Mouse (Mus musculus) hindbrain, embryonic 11.5 days (tissue): ENCODE measurements around the gene Npas1. TPM values are rescaled to one million over a fixed set of nuclear protein-coding genes. Genes with fewer than 3 reads are reported as not detected.

Experiments used
- ATAC-seq: fragments of 200-750 bp; cut with Nextera tagmentation; 2 replicates; pipeline ENCODE4 v1.8.0; 2017; ENCODE audit warnings: mild to moderate bottlenecking, moderate TSS enrichment, moderate library complexity; ENCODE audit not compliant: low FRiP score
- DNase-seq: peaks from one replicate; pipeline ENCODE4 v3.0.0-alpha.2; 2015; ENCODE audit warnings: low spot score
- H3K27ac ChIP-seq: fragments of 300-500 bp; sonication (generic); 2 replicates; pipeline ENCODE4 v1.5.1; 2014; ENCODE audit warnings: mild to moderate bottlenecking, low read depth, low read length
- H3K27me3 ChIP-seq: fragments of 300-500 bp; sonication (generic); 2 replicates; pipeline ENCODE4 v1.6.1; 2014; ENCODE audit warnings: mild to moderate bottlenecking, low read length, moderate library complexity, mixed read lengths; ENCODE audit not compliant: control insufficient read depth, insufficient read depth
- H3K36me3 ChIP-seq: fragments of 300-500 bp; sonication (generic); 2 replicates; pipeline ENCODE4 v1.6.1; 2014; ENCODE audit warnings: mild to moderate bottlenecking, low read length, moderate library complexity, mixed read lengths; ENCODE audit not compliant: control insufficient read depth, insufficient read depth
- H3K4me1 ChIP-seq: fragments of 300-500 bp; sonication (generic); replicated peaks from 2 replicates; pipeline ENCODE4 v1.6.1; 2014; ENCODE audit warnings: low read length, mixed read lengths; ENCODE audit not compliant: control insufficient read depth, insufficient read depth
- H3K4me2 ChIP-seq: fragments of 300-500 bp; sonication (generic); replicated peaks from 2 replicates; pipeline ENCODE4 v1.6.1; 2014; ENCODE audit warnings: mild to moderate bottlenecking, low read depth, low read length
- H3K4me3 ChIP-seq: fragments of 300-500 bp; sonication (generic); 2 replicates; pipeline ENCODE4 v1.5.1; 2014; ENCODE audit warnings: low read depth, low read length
- H3K9ac ChIP-seq: fragments of 300-500 bp; sonication (generic); 2 replicates; pipeline ENCODE4 v1.6.1; 2014; ENCODE audit warnings: low read depth, low read length
- H3K9me3 ChIP-seq: fragments of 300-500 bp; sonication (generic); 2 replicates; pipeline ENCODE4 v1.6.1; 2016; ENCODE audit warnings: low read length; ENCODE audit not compliant: control insufficient read depth
- WGBS: fragments of 180-500 bp; shearing (Covaris S2); extraction: QIAGEN DNeasy Blood & Tissue Kit; methylation state at CpG from one replicate; pipeline ENCODE4 v1.1.7; 2014; 5-methylcytosine and 5-hydroxymethylcytosine counted together
- polyA plus RNA-seq: library from polyadenylated mRNA; unstranded; fragments of >200 nt; fragmentation: Nextera tagmentation; extraction: Ambion mirVana; gene quantifications from 2 replicates; pipeline ENCODE4 v1.2.1, GENCODE M21; 2014

Gene Npas1
- polyA plus RNA-seq, 1 experiment from 2014 or later = 0.34 TPM

- Histone ChIP-seq H3K4me3 (no peak overlapping the region), H3K27me3 (no peaks in the 10 kb centered on the region), H3K9ac (no peak overlapping the region), H3K27ac (no peak overlapping the region), H3K9me3 (no peaks in the 10 kb centered on the region), H3K4me1 (no peaks in the 10 kb centered on the region), H3K36me3 (peaks cover 29% of the 10 kb centered on the region), H3K4me2 (no peak overlapping the region)
- ATAC-seq = no peak
- 91% methylated on average over 18 of the region's 18 CpGs for WGBS
- no peak for DNase-seq
Observed at GRCm38 (mm10) chr7:16422222-16422856, 55.2 kb downstream of the Npas1 start.

- no peak overlapping the region for H3K9ac ChIP-seq
- no peaks in the 10 kb centered on the region for H3K27me3 ChIP-seq
- no peak for ATAC-seq
- no peak overlapping the region for H3K4me3 ChIP-seq
- H3K9me3 ChIP-seq = no peaks in the 10 kb centered on the region
- no peak overlapping the region for H3K4me2 ChIP-seq
- no peaks in the 10 kb centered on the region for H3K4me1 ChIP-seq
- no peak overlapping the region for H3K27ac ChIP-seq
- WGBS = 93% methylated on average over 8 of the region's 8 CpGs
- H3K36me3 ChIP-seq = peaks cover 28% of the 10 kb centered on the region
- DNase-seq = no peak
Observed at GRCm38 (mm10) chr7:16420493-16421118, 56.9 kb downstream of the Npas1 start.

- Histone ChIP-seq H3K27me3 (no peaks in the 10 kb centered on the region), H3K27ac (no peak overlapping the region), H3K9me3 (no peaks in the 10 kb centered on the region), H3K4me2 (no peak overlapping the region), H3K4me3 (no peak overlapping the region), H3K9ac (no peak overlapping the region), H3K36me3 (peaks cover 25% of the 10 kb centered on the region), H3K4me1 (no peaks in the 10 kb centered on the region)
- WGBS = 93% methylated on average over 5 of the region's 5 CpGs
- DNase-seq (no peak), ATAC-seq (no peak)
Observed at GRCm38 (mm10) chr7:16418713-16419112, 58.8 kb downstream of the Npas1 start.

- H3K27me3 ChIP-seq = no peaks in the 10 kb centered on the region
- peaks cover 25% of the 10 kb centered on the region for H3K36me3 ChIP-seq
- H3K9me3 ChIP-seq = no peaks in the 10 kb centered on the region
- 95% methylated on average over 10 of the region's 10 CpGs for WGBS
- H3K4me2 ChIP-seq = no peak overlapping the region
- ATAC-seq = no peak
- no peak overlapping the region for H3K9ac ChIP-seq
- DNase-seq = no peak
- no peak overlapping the region for H3K4me3 ChIP-seq
- no peaks in the 10 kb centered on the region; the same call in 1 of the 2 replicates for H3K4me1 ChIP-seq
- no peak overlapping the region for H3K27ac ChIP-seq
Observed at GRCm38 (mm10) chr7:16417141-16417771, 60.3 kb downstream of the Npas1 start.

GRCm38 (mm10) chr7:16415426-16415825 lies 62.1 kb downstream of the Npas1 start:
- H3K4me2 ChIP-seq = no peak overlapping the region
- peaks cover 11% of the 10 kb centered on the region for H3K36me3 ChIP-seq
- ATAC-seq = no peak
- H3K27ac ChIP-seq = no peak overlapping the region
- WGBS = 88% methylated on average over 3 of the region's 3 CpGs
- no peaks in the 10 kb centered on the region for H3K27me3 ChIP-seq
- no peak overlapping the region for H3K4me3 ChIP-seq
- no peak overlapping the region for H3K9ac ChIP-seq
- DNase-seq = no peak
- no peaks in the 10 kb centered on the region for H3K9me3 ChIP-seq
- H3K4me1 ChIP-seq = no peaks in the 10 kb centered on the region; the same call in 1 of the 2 replicates

GRCm38 (mm10) chr7:16412930-16413329 lies 64.6 kb downstream of the Npas1 start:
- no peaks in the 10 kb centered on the region; the same call in 1 of the 2 replicates for H3K4me1 ChIP-seq
- peak overlapping the region; percentile 36; the same call in 1 of the 2 replicates for H3K27ac ChIP-seq
- H3K27me3 ChIP-seq = no peaks in the 10 kb centered on the region
- DNase-seq (no peak), ATAC-seq (no peak)
- peaks cover 3% of the 10 kb centered on the region; the same call in 1 of the 2 replicates for H3K36me3 ChIP-seq
- 0 out of 2 replicates have a peak overlapping the region, but pooled peaks have one; percentile 16 for H3K9ac ChIP-seq
- no peak overlapping the region for H3K4me2 ChIP-seq
- no peak overlapping the region for H3K4me3 ChIP-seq
- no peaks in the 10 kb centered on the region; the same call in 1 of the 2 replicates for H3K9me3 ChIP-seq
- 83% methylated on average over 2 of the region's 2 CpGs for WGBS

GRCm38 (mm10) chr7:16412220-16412896 lies 65.2 kb downstream of the Npas1 start:
- Histone ChIP-seq H3K4me2 (no peak overlapping the region), H3K27me3 (no peaks in the 10 kb centered on the region), H3K9ac (no peak overlapping the region), H3K9me3 (no peaks in the 10 kb centered on the region; the same call in 1 of the 2 replicates), H3K36me3 (peaks cover 3% of the 10 kb centered on the region; the same call in 1 of the 2 replicates), H3K4me1 (no peaks in the 10 kb centered on the region; the same call in 1 of the 2 replicates), H3K27ac (peak overlapping the region; percentile 36; the same call in 1 of the 2 replicates), H3K4me3 (no peak overlapping the region)
- 86% methylated on average over 8 of the region's 8 CpGs for WGBS
- DNase-seq = no peak
- ATAC-seq = 0 out of 2 replicates have a peak, but pooled peaks have one; percentile 19

- DNase-seq = no peak
- Histone ChIP-seq H3K9ac (no peak overlapping the region), H3K9me3 (no peaks in the 10 kb centered on the region; the same call in 1 of the 2 replicates), H3K27ac (no peak overlapping the region), H3K4me2 (no peak overlapping the region), H3K4me1 (peaks cover under 1% of the 10 kb centered on the region), H3K27me3 (no peaks in the 10 kb centered on the region), H3K4me3 (no peak overlapping the region), H3K36me3 (no peaks in the 10 kb centered on the region; the same call in 1 of the 2 replicates)
- 96% methylated on average over 5 of the region's 5 CpGs for WGBS
- ATAC-seq = no peak
Observed at GRCm38 (mm10) chr7:16411100-16411499, 66.4 kb downstream of the Npas1 start.
